Mouse (Mus musculus) bone marrow macrophage, adult 2 months (primary cell): ENCODE measurements around the gene Pkn3.

Experiments
- CTCF ChIP-seq: IDR thresholded peaks from 2 replicates; pipeline ENCODE4 v1.5.1; 2012; ENCODE audit warnings: low read depth, mild to moderate bottlenecking, low read length, moderate library complexity
- POLR2A ChIP-seq: IDR thresholded peaks from 2 replicates; pipeline ENCODE4 v1.6.1; 2012; ENCODE audit warnings: mild to moderate bottlenecking, low read depth, low read length, borderline replicate concordance

DNA sequence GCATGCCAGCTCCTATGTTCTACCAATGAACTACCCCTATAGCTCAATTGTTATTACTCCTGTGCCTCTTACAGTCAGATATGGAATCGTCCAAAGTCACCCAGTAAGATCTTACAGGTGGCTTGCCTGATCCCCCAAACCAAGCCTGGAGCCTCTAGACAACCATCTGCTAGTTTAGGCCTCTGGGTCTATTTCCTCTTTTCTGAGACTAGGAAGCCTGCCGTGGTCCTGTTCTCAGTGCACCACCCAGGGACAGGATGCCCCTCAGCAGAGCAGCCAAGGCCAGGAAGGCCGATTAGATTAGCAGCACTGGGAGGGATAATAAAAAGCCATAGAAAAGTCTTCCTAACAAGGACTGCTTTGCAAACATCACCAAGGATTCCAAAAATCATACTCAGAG, 27.7 kb upstream of the Pkn3 start:
- TF ChIP-seq CTCF (no peak), POLR2A (no peak)
